Mouse (Mus musculus) embryonic facial prominence, embryonic 15.5 days (tissue): ENCODE results near the gene Sgms1. TPM values are rescaled to one million over a fixed set of nuclear protein-coding genes. Genes with fewer than 3 reads are reported as not detected.

Source experiments
- ATAC-seq: fragments of 200-750 bp; cut with Nextera tagmentation; 2 replicates; pipeline ENCODE4 v1.8.0; 2017; ENCODE audit warnings: low read depth, moderate TSS enrichment; ENCODE audit not compliant: insufficient number of reproducible peaks, low FRiP score, low TSS enrichment
- H3K27ac ChIP-seq: fragments of 300-500 bp; sonication (generic); replicated peaks from 2 replicates; pipeline ENCODE4 v1.5.1; 2015; ENCODE audit warnings: mild to moderate bottlenecking, inconsistent platforms
- H3K27me3 ChIP-seq: fragments of 300-500 bp; sonication (generic); 2 replicates; pipeline ENCODE4 v1.6.1; 2015; ENCODE audit warnings: inconsistent platforms
- H3K36me3 ChIP-seq: fragments of 300-500 bp; sonication (generic); 2 replicates; pipeline ENCODE4 v1.6.1; 2015; ENCODE audit warnings: mild to moderate bottlenecking, inconsistent platforms
- H3K4me1 ChIP-seq: fragments of 300-500 bp; sonication (generic); 2 replicates; pipeline ENCODE4 v1.6.1; 2015; ENCODE audit warnings: inconsistent platforms
- H3K4me2 ChIP-seq: fragments of 300-500 bp; sonication (generic); replicated peaks from 2 replicates; pipeline ENCODE4 v1.6.1; 2015; ENCODE audit warnings: mild to moderate bottlenecking, inconsistent platforms
- H3K4me3 ChIP-seq: fragments of 300-500 bp; sonication (generic); replicated peaks from 2 replicates; pipeline ENCODE4 v1.5.1; 2015; ENCODE audit warnings: mild to moderate bottlenecking, inconsistent platforms
- H3K9ac ChIP-seq: fragments of 300-500 bp; sonication (generic); 2 replicates; pipeline ENCODE4 v1.6.1; 2015; ENCODE audit warnings: inconsistent platforms
- H3K9me3 ChIP-seq: fragments of 300-500 bp; sonication (generic); replicated peaks from 2 replicates; pipeline ENCODE4 v1.6.1; 2016; ENCODE audit warnings: inconsistent platforms
- WGBS: fragments of 180-500 bp; shearing (Covaris S2); methylation state at CpG from one replicate; pipeline ENCODE4 v1.1.7; 2015; 5-methylcytosine and 5-hydroxymethylcytosine counted together
- polyA plus RNA-seq: library from polyadenylated mRNA; unstranded; fragments of >200 nt; fragmentation: Nextera tagmentation; extraction: Ambion mirVana; gene quantifications from 2 replicates; pipeline ENCODE4 v1.2.1, GENCODE M21; 2015

The Sgms1 gene
- polyA plus RNA-seq, 1 experiment from 2014 or later = 38.8 TPM

DNA sequence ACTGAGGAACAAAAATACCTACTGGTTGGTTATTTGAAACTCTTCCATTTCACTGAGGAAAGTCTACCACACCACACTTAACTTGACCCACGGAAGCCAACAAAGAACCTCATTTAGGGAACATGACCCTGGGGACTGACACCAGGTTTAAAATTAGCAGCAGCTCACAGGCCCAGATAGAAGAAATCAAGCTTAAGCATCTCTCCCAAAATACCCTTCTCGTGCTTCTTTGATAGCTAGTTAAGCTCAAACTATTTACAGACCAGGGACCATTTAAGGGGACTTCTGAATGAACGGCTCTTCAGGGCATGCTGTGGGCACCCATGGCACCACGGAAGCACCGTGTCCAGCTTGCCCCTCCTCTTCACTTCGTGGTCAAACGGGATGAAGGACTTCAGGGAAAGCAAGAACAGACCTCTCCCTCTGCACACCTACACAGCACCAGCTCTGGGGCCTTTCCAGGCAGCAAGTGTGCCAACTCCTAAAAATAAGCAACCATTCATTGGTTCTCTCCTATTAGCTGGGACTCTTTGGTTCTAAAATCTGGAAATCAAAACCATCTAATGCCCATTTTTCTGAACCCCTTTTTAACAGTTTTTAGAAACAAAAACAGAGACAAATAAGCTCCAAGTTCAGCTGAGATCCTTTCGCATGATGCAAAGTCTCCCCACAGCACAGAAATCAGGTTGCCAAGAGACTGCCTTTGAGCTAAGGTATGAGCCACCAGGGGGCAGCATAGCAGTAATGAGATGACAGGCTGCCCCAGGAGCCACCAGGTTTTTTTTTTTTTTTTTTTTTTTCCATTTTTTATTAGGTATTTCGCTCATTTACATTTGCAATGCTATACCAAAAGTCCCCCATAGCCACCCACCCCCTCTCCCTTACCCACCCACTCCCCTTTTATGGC is 219.6 kb downstream of the Sgms1 start:
- H3K4me2 ChIP-seq = no peak overlapping the region
- no peaks in the 10 kb centered on the region for H3K36me3 ChIP-seq
- no peak overlapping the region for H3K27ac ChIP-seq
- no peak for ATAC-seq
- WGBS = 52% methylated on average over 8 of the region's 9 CpGs
- H3K4me3 ChIP-seq = no peak overlapping the region
- H3K27me3 ChIP-seq = no peaks in the 10 kb centered on the region
- H3K4me1 ChIP-seq = peaks cover 3% of the 10 kb centered on the region; the same call in 1 of the 2 replicates
- H3K9me3 ChIP-seq = no peaks in the 10 kb centered on the region
- H3K9ac ChIP-seq = no peak overlapping the region

DNA sequence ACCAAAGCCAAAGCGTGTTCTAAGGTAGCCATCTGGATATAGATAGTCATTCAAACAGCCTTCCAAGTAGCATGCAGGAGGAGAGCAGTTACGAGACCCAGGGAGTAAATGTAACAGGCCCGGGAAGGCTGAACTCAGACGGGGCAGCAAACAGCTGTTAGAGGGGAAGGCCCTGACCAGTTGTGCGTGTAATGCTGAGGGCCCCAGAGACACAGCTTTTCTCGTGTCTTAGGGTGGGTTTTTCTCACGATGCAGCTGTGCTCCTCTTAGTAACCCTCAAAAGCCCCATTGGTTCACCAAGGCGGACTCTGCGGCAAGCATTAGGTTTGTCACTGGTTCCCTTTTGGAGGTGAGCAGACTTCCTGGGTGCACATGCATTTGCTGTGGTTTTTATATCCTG is 221.5 kb downstream of the Sgms1 start:
- 0 out of 2 replicates have a peak, but pooled peaks cover 3% of the 10 kb centered on the region for H3K4me1 ChIP-seq
- 85% methylated on average over 9 of the region's 9 CpGs for WGBS
- no peaks in the 10 kb centered on the region for H3K9me3 ChIP-seq

DNA sequence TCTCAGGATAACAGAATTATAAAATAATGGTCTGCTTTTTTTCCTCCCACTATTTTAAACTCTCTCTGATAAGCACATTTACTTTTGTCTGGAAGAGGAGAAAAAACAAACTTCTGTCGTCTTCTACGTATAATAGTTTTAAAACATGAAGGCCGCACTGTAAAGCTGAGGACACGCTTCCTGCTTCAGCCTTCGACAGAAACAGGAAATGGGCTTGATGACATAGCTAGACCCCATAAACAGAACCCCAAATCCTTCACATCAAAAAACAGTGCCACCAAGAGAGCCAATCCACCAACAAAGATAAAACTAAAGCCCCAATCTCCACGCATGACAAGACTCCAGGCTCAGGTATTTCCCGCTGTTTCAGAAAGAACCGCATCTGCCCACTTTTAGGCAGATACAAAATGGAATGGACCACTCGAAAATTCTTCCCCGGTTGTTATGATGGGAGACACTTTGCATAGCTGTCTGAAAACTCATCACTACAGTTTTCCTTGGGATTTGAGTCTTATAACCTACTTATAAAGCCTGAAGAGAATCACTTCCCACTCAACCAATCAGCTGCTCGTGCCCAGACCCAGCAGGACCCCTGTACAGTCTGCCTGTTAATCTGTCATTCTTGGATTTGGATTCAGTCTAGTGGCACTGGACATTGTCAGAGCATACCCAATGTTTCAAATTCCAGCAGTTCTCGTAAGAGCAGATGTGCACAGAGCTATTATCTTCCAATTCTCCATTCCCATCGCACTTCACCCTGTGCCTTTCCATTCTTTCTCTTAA is 222.5 kb downstream of the Sgms1 start:
- WGBS = 88% methylated on average over 13 of the region's 13 CpGs

More for the DNA sequence above, 221.5 kb downstream of the Sgms1 start:
- no peaks in the 10 kb centered on the region for H3K27me3 ChIP-seq
- H3K27ac ChIP-seq = no peak overlapping the region
- no peaks in the 10 kb centered on the region for H3K36me3 ChIP-seq
- no peak for ATAC-seq
- H3K9ac ChIP-seq = no peak overlapping the region
- no peak overlapping the region for H3K4me2 ChIP-seq
- H3K4me3 ChIP-seq = no peak overlapping the region

DNA sequence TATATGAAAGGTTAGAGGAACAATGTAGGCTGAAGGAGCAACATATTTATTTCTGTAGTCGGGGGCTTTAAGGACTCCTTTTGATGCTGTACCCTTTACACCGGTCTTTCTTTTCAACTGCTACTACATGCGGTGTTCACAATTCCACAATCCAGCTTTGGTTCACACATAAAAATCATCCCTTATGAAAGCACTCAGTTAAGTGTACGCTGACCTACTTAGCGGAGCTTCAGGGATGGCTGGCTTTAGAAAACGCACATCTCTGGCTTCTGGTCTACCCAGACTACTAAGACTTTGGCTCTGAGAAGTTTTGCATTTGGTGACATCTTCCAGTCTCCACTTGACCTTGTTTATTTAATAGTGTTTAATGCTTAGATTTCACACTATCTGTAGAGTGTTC is 223.8 kb downstream of the Sgms1 start:
- no peak for ATAC-seq
- 95% methylated on average over 6 of the region's 6 CpGs for WGBS
- Histone ChIP-seq H3K27ac (no peak overlapping the region), H3K4me2 (no peak overlapping the region), H3K36me3 (no peaks in the 10 kb centered on the region), H3K9ac (no peak overlapping the region), H3K27me3 (no peaks in the 10 kb centered on the region), H3K4me3 (no peak overlapping the region), H3K9me3 (no peaks in the 10 kb centered on the region), H3K4me1 (0 out of 2 replicates have a peak, but pooled peaks cover 3% of the 10 kb centered on the region)

More for the DNA sequence above, 222.5 kb downstream of the Sgms1 start:
- H3K27me3 ChIP-seq = no peaks in the 10 kb centered on the region
- no peak overlapping the region for H3K27ac ChIP-seq
- no peak overlapping the region for H3K9ac ChIP-seq
- H3K4me1 ChIP-seq = 0 out of 2 replicates have a peak, but pooled peaks cover 3% of the 10 kb centered on the region
- H3K4me3 ChIP-seq = no peak overlapping the region
- H3K4me2 ChIP-seq = no peak overlapping the region
- no peaks in the 10 kb centered on the region for H3K9me3 ChIP-seq
- ATAC-seq = no peak
- H3K36me3 ChIP-seq = no peaks in the 10 kb centered on the region

DNA sequence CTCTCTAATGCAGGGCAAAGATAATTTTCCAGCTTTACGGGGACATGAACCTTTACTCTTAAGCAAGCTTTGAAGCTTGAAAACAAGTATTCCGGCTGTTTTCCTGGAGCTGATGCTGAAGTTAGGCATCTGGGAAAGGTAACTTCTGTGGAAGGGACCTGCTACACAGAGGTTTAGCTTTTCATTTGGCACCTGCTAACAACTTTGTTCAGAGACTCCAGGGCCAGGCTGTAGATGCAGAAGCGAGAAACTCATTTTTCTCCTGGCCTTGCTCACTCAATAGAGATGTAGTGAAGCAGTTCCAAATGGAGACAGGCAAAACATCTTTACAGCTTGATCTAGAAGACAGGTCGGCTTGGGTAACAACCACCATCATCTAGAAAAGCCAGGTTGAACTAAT is 225.4 kb downstream of the Sgms1 start:
- H3K27me3 ChIP-seq = no peaks in the 10 kb centered on the region
- 95% methylated on average over 4 of the region's 4 CpGs for WGBS

DNA sequence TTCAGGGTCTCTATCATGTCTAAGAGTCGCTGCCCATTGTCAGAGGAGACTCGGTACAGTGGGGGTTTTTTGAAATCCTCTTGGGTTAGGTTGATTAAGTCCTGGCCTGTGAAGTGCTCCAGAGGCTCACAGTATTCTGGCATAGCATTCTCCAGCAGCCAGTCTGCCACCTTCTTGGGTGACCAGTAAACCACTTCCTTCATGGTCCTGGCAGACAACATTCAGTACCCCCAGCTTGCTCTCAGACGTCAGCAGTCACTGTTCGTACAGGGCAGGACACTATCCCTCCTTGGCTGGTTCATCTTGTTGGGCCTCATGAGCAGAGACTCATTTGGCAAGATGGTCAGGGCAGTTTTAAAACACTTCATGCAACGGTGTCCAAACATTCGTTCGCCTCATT is 229.6 kb downstream of the Sgms1 start:
- Histone ChIP-seq H3K9me3 (no peaks in the 10 kb centered on the region), H3K4me3 (no peak overlapping the region), H3K27ac (no peak overlapping the region), H3K4me1 (0 out of 2 replicates have a peak, but pooled peaks cover 5% of the 10 kb centered on the region), H3K4me2 (no peak overlapping the region), H3K36me3 (peaks cover 20% of the 10 kb centered on the region), H3K9ac (no peak overlapping the region), H3K27me3 (no peaks in the 10 kb centered on the region)
- ATAC-seq = no peak
- WGBS = 93% methylated on average over 7 of the region's 7 CpGs

More for the DNA sequence above, 225.4 kb downstream of the Sgms1 start:
- Histone ChIP-seq H3K4me3 (no peak overlapping the region), H3K4me1 (0 out of 2 replicates have a peak, but pooled peaks cover 3% of the 10 kb centered on the region), H3K9me3 (no peaks in the 10 kb centered on the region), H3K27ac (no peak overlapping the region), H3K4me2 (no peak overlapping the region), H3K36me3 (peaks cover 9% of the 10 kb centered on the region), H3K9ac (no peak overlapping the region)
- no peak for ATAC-seq

DNA sequence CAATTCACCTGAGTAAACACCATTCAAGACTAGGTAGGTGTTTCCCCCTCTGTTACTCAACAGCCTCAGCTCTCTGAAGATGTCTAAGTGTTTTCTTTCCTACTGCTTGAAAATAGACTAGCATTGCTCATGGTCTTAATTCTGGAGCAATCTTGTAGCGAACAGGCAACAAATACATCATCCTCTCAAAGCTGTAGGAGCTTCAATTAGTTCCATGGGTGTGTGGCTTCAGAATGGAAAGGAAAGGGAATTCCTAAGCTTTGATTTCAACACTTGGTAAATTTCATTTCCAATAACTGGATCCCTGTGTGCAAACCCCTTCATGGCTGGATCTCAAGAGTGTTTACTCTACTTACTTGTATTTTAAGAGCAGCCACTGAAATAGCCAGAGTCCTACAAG is 230.3 kb downstream of the Sgms1 start:
- ATAC-seq = no peak
- Histone ChIP-seq H3K9me3 (no peaks in the 10 kb centered on the region), H3K27ac (no peak overlapping the region), H3K4me3 (no peak overlapping the region), H3K4me2 (no peak overlapping the region), H3K4me1 (0 out of 2 replicates have a peak, but pooled peaks cover 5% of the 10 kb centered on the region), H3K9ac (no peak overlapping the region), H3K27me3 (no peaks in the 10 kb centered on the region), H3K36me3 (peaks cover 20% of the 10 kb centered on the region)
- WGBS = 95% methylated on average over 1 of the region's 1 CpGs

DNA sequence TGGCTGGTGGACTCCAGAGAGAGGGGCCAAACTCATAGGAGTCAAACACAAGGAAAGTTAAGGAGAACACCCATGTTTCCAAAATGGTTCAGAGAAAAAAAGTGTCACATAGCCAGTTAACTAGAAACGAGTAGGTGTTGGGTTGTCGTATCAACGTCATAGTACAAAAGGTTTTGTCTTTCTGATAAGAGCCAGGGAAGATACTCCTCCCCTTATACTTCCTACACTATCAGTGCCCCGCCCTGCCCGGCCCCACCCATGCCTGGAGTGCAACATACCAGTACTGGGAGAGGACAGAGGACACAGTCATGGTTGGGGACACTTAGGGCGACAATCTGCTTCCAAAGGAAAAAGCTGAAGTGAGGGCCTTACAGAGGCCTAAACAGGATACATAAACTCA is 232.5 kb downstream of the Sgms1 start:
- no peak for ATAC-seq
- H3K27me3 ChIP-seq = no peaks in the 10 kb centered on the region
- no peak overlapping the region for H3K4me2 ChIP-seq
- H3K27ac ChIP-seq = no peak overlapping the region
- H3K4me3 ChIP-seq = no peak overlapping the region
- no peaks in the 10 kb centered on the region for H3K9me3 ChIP-seq
- H3K36me3 ChIP-seq = peaks cover 20% of the 10 kb centered on the region
- 0 out of 2 replicates have a peak, but pooled peaks cover 5% of the 10 kb centered on the region for H3K4me1 ChIP-seq
- 87% methylated on average over 6 of the region's 6 CpGs for WGBS
- no peak overlapping the region for H3K9ac ChIP-seq

DNA sequence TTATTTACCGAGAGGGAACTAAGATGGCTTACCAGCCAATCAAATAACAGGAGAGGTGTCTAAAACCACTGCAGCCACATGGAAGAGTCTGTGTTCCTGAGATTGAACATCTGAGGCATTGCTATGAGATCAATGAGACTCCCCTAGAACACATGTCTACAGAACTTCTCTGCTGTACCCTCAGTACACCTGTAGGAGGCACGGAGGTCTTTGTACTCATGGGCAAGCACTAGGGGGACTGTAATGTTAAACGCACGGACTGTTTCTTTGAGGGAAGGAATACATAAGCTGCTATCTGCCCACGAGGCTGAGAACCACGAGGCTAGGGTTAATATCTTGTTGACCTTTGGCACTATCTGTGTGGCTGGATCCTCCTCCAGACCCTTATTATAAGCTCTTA is 237.0 kb downstream of the Sgms1 start:
- H3K36me3 ChIP-seq = 0 out of 2 replicates have a peak, but pooled peaks cover 4% of the 10 kb centered on the region
- no peaks in the 10 kb centered on the region for H3K9me3 ChIP-seq
- WGBS = 72% methylated on average over 6 of the region's 6 CpGs
- no peak for ATAC-seq
- H3K4me3 ChIP-seq = no peak overlapping the region
- H3K27ac ChIP-seq = no peak overlapping the region
- H3K4me2 ChIP-seq = no peak overlapping the region
- H3K27me3 ChIP-seq = no peaks in the 10 kb centered on the region
- H3K9ac ChIP-seq = no peak overlapping the region
- 0 out of 2 replicates have a peak, but pooled peaks cover 5% of the 10 kb centered on the region for H3K4me1 ChIP-seq

DNA sequence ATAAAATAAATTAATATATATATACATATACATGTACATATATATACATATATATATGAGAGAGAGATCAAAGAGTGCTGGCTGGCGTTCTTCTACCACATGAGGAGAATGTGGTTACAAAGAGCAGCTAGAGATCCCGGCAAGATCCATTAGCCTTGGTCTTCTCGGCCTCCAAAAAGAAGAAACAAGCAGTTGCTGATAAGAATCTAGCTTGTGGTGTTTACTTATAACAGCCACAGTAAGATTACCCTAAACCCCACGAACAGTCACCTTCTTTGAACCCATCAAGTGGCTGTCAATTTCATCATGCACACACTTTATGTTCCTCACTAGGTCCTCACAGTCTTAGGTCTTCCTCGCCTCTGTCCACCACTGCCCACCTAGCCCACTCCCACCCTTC is 240.8 kb downstream of the Sgms1 start:
- Histone ChIP-seq H3K4me1 (no peaks in the 10 kb centered on the region), H3K9me3 (no peaks in the 10 kb centered on the region), H3K9ac (no peak overlapping the region), H3K4me3 (no peak overlapping the region), H3K27ac (no peak overlapping the region), H3K27me3 (no peaks in the 10 kb centered on the region), H3K36me3 (no peaks in the 10 kb centered on the region), H3K4me2 (no peak overlapping the region)
- 65% methylated on average over 5 of the region's 5 CpGs for WGBS
- no peak for ATAC-seq

DNA sequence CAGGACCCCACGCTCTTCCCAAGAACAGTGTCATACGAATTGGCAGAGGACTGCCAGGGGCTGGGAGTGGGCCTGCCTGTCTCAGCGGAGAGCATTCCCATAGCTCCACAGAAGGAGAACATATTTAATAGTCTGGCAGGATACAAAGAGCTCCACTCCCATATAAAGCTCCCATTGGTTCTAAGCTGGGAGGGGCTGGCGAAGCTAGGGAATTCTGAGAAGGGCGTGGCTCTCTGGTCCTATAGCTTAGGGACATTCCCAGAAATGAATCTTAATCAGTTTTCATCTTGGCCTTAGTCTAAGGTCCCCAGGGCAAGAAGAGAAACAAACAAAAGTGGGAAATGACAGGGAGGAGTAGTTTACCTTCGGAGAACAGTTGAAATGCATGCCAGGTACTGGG is 247.1 kb downstream of the Sgms1 start:
- ATAC-seq = no peak
- Histone ChIP-seq H3K36me3 (0 out of 2 replicates have a peak, but pooled peaks cover 6% of the 10 kb centered on the region), H3K4me1 (no peaks in the 10 kb centered on the region), H3K4me3 (no peak overlapping the region), H3K9ac (no peak overlapping the region), H3K4me2 (no peak overlapping the region), H3K9me3 (no peaks in the 10 kb centered on the region), H3K27ac (no peak overlapping the region), H3K27me3 (no peaks in the 10 kb centered on the region)
- 70% methylated on average over 6 of the region's 6 CpGs for WGBS
